Mouse (Mus musculus): Measurements from ENCODE around the gene Sprr2a3. TPM values are rescaled to one million over a fixed set of nuclear protein-coding genes. Genes with fewer than 3 reads are reported as not detected.
"Not testable (repeated sequence)": the region's sequence is repeated elsewhere in the genome, so short reads cannot be mapped to it uniquely, and the experiment has no call there.

Gene Sprr2a3
- not detected in 2 replicates for polyA plus RNA-seq (2012; ENCODE audit: insufficient read depth, insufficient read length, missing spikeins)

DNA sequence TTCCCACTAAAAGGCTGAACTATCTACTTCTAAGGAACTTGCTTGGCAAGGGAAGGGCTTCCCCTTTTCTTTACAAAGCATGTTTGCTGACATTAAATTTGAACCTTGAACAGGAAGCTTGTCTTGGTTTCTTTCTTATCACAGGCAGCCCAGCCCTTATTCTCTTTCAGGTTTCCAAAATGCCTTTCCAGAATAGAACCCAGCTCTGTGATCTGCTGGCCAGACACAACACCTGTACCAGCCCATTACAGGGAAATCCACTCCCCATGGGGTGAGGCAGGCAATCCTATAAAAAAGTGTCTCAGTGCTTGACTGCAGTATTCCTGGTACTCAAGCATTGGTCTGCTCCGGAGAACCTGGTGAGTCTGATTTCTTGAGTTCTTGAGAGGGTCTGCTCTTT is at the start of gene Sprr2a3:
Sprr2a3 (plus strand) TSS at position 317 of the 400 bp plus-strand sequence.
- H3K4me1 ChIP-seq (ENCODE audit: control insufficient read depth, insufficient read depth, insufficient read length, low read length); H3K27ac ChIP-seq (replicated peaks; ENCODE audit: low read depth, low read length); H3K4me3 ChIP-seq (ENCODE audit: insufficient read depth, low read depth, low read length): not testable (repeated sequence)

- H3K27ac ChIP-seq (replicated peaks; ENCODE audit: low read depth, low read length); H3K4me3 ChIP-seq (ENCODE audit: insufficient read depth, low read depth, low read length); H3K4me1 ChIP-seq (ENCODE audit: control insufficient read depth, insufficient read depth, insufficient read length, low read length): not testable (repeated sequence)
Measured at GRCm38 (mm10) chr3:92236463-92237189, 48.6 kb upstream of the Sprr2a3 start.

- not testable (repeated sequence) for H3K4me1 ChIP-seq (ENCODE audit: control insufficient read depth, insufficient read depth, insufficient read length, low read length); H3K4me3 ChIP-seq (ENCODE audit: insufficient read depth, low read depth, low read length); H3K27ac ChIP-seq (replicated peaks; ENCODE audit: low read depth, low read length)
Measured at GRCm38 (mm10) chr3:92238736-92239135, 46.5 kb upstream of the Sprr2a3 start.

DNA sequence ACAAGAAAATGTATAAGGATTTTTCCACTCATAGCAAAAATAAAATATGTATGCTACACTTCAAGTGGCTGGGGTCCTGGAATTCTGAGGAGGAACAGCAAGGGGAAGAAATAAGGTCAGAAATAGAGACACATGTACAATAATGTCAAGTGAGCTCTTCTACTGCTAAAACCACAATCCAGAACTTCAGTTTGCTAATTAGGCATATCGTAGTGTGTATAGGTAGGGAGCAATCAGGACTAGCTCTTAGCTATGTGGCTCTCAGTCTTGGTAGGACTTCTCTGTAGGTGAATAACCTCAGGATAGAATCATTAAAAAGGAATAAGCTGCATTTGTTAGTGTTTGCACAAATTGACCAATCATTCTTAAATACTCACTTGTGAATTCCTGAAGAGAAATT is 46.0 kb upstream of the Sprr2a3 start:
- not testable (repeated sequence) for H3K4me1 ChIP-seq (ENCODE audit: control insufficient read depth, insufficient read depth, insufficient read length, low read length); H3K4me3 ChIP-seq (ENCODE audit: insufficient read depth, low read depth, low read length); H3K27ac ChIP-seq (replicated peaks; ENCODE audit: low read depth, low read length)

DNA sequence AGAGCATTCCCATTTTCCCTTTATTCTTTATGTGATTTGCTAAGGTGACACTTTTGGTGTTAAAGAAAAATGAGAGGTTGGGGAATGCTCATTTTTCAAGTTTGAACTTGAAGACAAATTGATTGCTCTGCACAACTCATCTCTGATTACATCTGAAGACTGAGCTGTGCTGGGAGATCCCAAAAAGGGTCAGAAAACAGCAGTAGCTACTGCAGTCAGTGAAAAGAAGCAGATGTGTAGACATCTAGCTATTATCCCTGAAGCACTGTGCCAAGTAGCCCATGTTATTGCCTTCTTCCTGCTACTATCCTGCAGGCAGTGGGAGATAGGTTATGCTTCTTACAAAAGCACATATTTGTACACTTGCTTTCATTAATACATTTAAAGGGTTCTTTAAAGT is 40.4 kb upstream of the Sprr2a3 start:
- H3K4me1 ChIP-seq (ENCODE audit: control insufficient read depth, insufficient read depth, insufficient read length, low read length); H3K4me3 ChIP-seq (ENCODE audit: insufficient read depth, low read depth, low read length): not testable (repeated sequence)

DNA sequence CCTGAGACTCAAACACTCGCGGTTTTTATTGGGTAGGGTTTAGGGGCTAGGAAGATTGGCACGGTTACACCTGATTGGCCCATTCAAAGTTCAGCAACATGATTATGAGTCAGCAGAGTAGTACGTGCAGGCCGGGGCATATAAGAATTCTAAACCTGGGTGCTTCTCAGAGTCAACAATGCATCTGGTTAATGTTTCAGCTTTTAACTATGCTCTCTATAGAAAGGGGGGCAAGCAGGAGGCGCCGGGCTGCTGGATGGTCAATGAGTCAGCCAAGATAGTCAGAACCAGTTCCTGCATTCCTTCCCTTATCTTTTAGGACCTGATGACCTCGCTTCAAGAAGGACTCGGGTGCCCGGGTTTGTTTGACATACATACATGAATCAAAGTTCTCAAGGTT is 39.0 kb upstream of the Sprr2a3 start:
- H3K27ac ChIP-seq (replicated peaks; ENCODE audit: low read depth, low read length); H3K4me1 ChIP-seq (ENCODE audit: control insufficient read depth, insufficient read depth, insufficient read length, low read length); H3K4me3 ChIP-seq (ENCODE audit: insufficient read depth, low read depth, low read length): not testable (repeated sequence)

More for the DNA sequence above, 40.4 kb upstream of the Sprr2a3 start:
- not testable (repeated sequence) for H3K27ac ChIP-seq (replicated peaks; ENCODE audit: low read depth, low read length)

GRCm38 (mm10) chr3:92248494-92248893 is 36.7 kb upstream of the Sprr2a3 start:
- H3K27ac ChIP-seq (replicated peaks; ENCODE audit: low read depth, low read length); H3K4me3 ChIP-seq (ENCODE audit: insufficient read depth, low read depth, low read length): not testable (repeated sequence)

GRCm38 (mm10) chr3:92250450-92250849 is 34.8 kb upstream of the Sprr2a3 start:
- H3K4me3 ChIP-seq (ENCODE audit: insufficient read depth, low read depth, low read length); H3K4me1 ChIP-seq (ENCODE audit: control insufficient read depth, insufficient read depth, insufficient read length, low read length); H3K27ac ChIP-seq (replicated peaks; ENCODE audit: low read depth, low read length): not testable (repeated sequence)

More at GRCm38 (mm10) chr3:92248494-92248893, 36.7 kb upstream of the Sprr2a3 start:
- H3K4me1 ChIP-seq (ENCODE audit: control insufficient read depth, insufficient read depth, insufficient read length, low read length) = not testable (repeated sequence)

DNA sequence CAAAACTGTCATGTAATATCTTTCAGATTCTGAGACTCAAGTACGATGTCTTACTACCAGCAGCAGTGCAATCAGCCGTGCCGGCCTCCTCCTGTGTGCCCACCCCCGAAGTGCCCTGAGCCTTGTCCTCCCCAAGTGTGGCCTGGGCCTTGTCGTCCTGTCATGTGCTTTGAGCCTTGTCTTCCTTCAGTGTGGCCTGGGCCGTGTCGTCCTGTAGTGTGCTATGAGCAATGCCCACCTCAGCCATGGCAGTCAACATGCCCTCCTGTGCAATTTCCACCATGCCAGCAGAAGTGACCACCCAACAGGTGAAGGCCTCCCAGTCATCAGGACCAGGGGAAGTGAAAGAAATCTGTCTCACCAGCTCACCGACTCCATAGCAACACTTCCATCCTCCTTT is 31.4 kb upstream of the Sprr2a3 start:
- H3K4me1 ChIP-seq (ENCODE audit: control insufficient read depth, insufficient read depth, insufficient read length, low read length); H3K4me3 ChIP-seq (ENCODE audit: insufficient read depth, low read depth, low read length); H3K27ac ChIP-seq (replicated peaks; ENCODE audit: low read depth, low read length): not testable (repeated sequence)

- not testable (repeated sequence) for H3K27ac ChIP-seq (replicated peaks; ENCODE audit: low read depth, low read length); H3K4me3 ChIP-seq (ENCODE audit: insufficient read depth, low read depth, low read length); H3K4me1 ChIP-seq (ENCODE audit: control insufficient read depth, insufficient read depth, insufficient read length, low read length)
Measured at GRCm38 (mm10) chr3:92258526-92258925, 26.7 kb upstream of the Sprr2a3 start.

DNA sequence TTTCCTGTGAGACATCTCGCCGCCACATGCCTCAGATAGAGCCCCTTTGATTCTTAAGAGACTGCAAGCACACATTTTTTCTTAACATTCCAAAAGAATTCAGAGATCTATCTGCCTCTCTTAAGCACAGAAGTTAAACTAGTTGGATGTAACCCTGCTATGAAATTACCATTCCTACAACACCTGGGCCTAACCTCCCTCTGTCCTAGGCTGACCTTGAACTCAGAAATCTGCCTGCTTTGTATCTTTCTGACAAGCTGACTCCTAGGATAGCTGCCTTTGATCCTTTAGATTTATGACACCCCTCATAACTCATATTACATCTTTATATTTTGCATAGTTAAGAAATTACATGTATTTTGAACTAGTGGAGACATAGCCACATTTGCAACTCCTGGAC is 21.8 kb upstream of the Sprr2a3 start:
- not testable (repeated sequence) for H3K4me3 ChIP-seq (ENCODE audit: insufficient read depth, low read depth, low read length); H3K27ac ChIP-seq (replicated peaks; ENCODE audit: low read depth, low read length); H3K4me1 ChIP-seq (ENCODE audit: control insufficient read depth, insufficient read depth, insufficient read length, low read length)

GRCm38 (mm10) chr3:92271414-92271985 is 13.7 kb upstream of the Sprr2a3 start:
- H3K4me3 ChIP-seq (ENCODE audit: insufficient read depth, low read depth, low read length); H3K27ac ChIP-seq (replicated peaks; ENCODE audit: low read depth, low read length); H3K4me1 ChIP-seq (ENCODE audit: control insufficient read depth, insufficient read depth, insufficient read length, low read length): not testable (repeated sequence)

DNA sequence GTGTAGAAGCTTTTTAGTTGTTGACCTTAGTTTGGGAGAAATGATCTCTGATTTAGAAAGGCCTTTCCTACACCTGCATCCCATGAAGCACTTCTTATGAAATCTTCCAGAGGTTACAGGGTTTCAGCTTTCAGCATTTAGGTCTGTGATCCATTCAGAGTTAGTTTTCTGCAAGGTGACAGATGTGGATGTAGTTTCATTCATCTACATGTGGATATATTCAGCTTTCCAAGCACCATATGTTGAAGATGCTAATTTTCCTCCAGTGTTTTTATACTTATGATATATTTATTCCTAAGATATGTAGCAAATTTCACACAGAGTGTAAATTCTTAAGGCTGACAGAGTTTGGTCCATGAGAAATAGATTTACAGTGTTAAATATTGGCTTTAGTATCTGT is 11.7 kb upstream of the Sprr2a3 start:
- not testable (repeated sequence) for H3K4me3 ChIP-seq (ENCODE audit: insufficient read depth, low read depth, low read length); H3K27ac ChIP-seq (replicated peaks; ENCODE audit: low read depth, low read length); H3K4me1 ChIP-seq (ENCODE audit: control insufficient read depth, insufficient read depth, insufficient read length, low read length)

DNA sequence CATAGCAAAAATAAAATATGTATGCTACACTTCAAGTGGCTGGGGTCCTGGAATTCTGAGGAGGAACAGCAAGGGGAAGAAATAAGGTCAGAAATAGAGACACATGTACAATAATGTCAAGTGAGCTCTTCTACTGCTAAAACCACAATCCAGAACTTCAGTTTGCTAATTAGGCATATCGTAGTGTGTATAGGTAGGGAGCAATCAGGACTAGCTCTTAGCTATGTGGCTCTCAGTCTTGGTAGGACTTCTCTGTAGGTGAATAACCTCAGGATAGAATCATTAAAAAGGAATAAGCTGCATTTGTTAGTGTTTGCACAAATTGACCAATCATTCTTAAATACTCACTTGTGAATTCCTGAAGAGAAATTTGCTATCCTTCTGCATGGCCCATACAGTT is 11.2 kb upstream of the Sprr2a3 start:
- H3K4me1 ChIP-seq (ENCODE audit: control insufficient read depth, insufficient read depth, insufficient read length, low read length); H3K27ac ChIP-seq (replicated peaks; ENCODE audit: low read depth, low read length); H3K4me3 ChIP-seq (ENCODE audit: insufficient read depth, low read depth, low read length): not testable (repeated sequence)

- not testable (repeated sequence) for H3K27ac ChIP-seq (replicated peaks; ENCODE audit: low read depth, low read length); H3K4me1 ChIP-seq (ENCODE audit: control insufficient read depth, insufficient read depth, insufficient read length, low read length); H3K4me3 ChIP-seq (ENCODE audit: insufficient read depth, low read depth, low read length)
Measured at GRCm38 (mm10) chr3:92279663-92280062, 5.6 kb upstream of the Sprr2a3 start.

- not testable (repeated sequence) for H3K27ac ChIP-seq (replicated peaks; ENCODE audit: low read depth, low read length); H3K4me1 ChIP-seq (ENCODE audit: control insufficient read depth, insufficient read depth, insufficient read length, low read length); H3K4me3 ChIP-seq (ENCODE audit: insufficient read depth, low read depth, low read length)
Measured at GRCm38 (mm10) chr3:92280963-92281606, 4.1 kb upstream of the Sprr2a3 start.
